Mouse (Mus musculus): ENCODE measurements at regions not wholly inside any gene's neighbourhood (a gene's known extent, or its start where the extent isn't known, plus 50 kb on each side); places are given as distances from the start of the nearest gene placed in this dataset.

DNA sequence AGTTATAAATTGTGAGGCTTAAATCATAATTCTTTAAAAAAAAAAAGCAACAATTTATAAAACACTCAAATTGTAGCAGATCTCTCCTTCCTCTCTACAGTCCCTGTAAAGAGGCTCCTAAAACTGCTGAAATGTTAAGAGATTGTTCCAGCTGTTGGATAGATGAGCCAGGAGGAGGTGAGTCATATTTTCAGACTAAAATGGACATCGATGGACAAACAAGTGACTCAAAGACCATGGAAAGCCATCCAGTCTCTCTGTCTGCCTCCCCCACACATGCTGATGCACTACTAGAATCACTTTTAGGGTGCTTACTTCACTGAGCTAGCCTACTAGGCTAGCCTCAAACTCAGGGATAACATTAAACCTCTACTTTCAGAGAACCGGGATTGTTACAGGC lies 561.5 kb downstream of the Tmem114 start:
- no peaks in the 10 kb centered on the region for H3K4me1 ChIP-seq
- H3K36me3 ChIP-seq, result no peaks in the 10 kb centered on the region
- no peak overlapping the region for H3K4me3 ChIP-seq (replicated peaks)
- no peaks in the 10 kb centered on the region for H3K27me3 ChIP-seq
- ATAC-seq (ENCODE audit: insufficient number of reproducible peaks, low FRiP score, low TSS enrichment, low read depth), result no peak
- no peaks in the 10 kb centered on the region for H3K9me3 ChIP-seq (replicated peaks)
- no peak overlapping the region for H3K9ac ChIP-seq
- H3K27ac ChIP-seq (replicated peaks), result no peak overlapping the region
- no peak overlapping the region for H3K4me2 ChIP-seq (replicated peaks)
- 86% methylated on average over 2 of the region's 2 CpGs for WGBS

DNA sequence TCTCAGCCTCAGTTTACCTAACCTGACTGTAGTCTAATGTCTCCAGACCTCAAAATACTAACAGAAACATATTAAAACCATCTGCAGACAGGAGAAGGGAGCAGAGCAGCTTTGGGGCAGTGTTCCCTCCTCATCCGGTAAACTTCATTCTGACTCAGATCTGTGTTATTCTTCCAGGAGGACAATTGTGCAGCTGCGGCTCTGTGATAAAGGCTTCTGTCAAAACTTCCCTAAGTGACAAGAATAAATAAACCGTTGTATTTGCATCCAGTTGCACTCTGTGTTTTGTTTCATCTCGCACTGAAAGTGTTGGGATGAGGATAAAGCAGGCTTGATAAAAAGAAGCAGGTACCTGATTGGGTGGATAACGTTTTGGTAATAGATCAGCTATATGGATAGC lies 585.8 kb downstream of the Tmem114 start:
- Histone ChIP-seq H3K4me3 (replicated peaks) (no peak overlapping the region), H3K4me2 (replicated peaks) (no peak overlapping the region), H3K27ac (replicated peaks) (no peak overlapping the region), H3K4me1 (no peaks in the 10 kb centered on the region), H3K27me3 (no peaks in the 10 kb centered on the region), H3K9me3 (replicated peaks) (no peaks in the 10 kb centered on the region), H3K9ac (no peak overlapping the region), H3K36me3 (no peaks in the 10 kb centered on the region)
- WGBS, result 89% methylated on average over 5 of the region's 5 CpGs
- no peak for ATAC-seq (ENCODE audit: insufficient number of reproducible peaks, low FRiP score, low TSS enrichment, low read depth)

DNA sequence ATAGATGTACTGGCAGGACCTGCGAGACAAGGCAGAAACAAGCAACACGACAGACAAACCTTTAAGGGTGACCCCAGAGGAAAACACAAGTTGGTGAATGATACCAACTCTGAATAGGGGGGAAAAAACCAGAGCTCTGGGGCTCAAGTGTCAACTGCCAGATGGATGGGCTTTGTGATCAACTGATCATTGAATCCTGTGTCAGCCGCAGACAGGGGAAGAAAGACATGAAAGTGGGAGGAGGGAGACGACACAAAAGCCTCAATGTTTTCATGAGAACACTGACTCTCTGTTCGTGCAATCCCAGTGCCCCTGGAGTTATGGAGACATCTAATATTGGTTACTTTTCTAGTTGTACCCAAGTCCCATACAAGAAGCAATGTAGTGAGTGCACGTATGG lies 593.8 kb downstream of the Tmem114 start:
- Histone ChIP-seq H3K4me3 (replicated peaks) (no peak overlapping the region), H3K9me3 (replicated peaks) (no peaks in the 10 kb centered on the region), H3K4me1 (no peaks in the 10 kb centered on the region), H3K36me3 (no peaks in the 10 kb centered on the region), H3K27ac (replicated peaks) (no peak overlapping the region), H3K27me3 (no peaks in the 10 kb centered on the region), H3K4me2 (replicated peaks) (no peak overlapping the region), H3K9ac (no peak overlapping the region)
- WGBS, result 25% methylated on average over 6 of the region's 6 CpGs
- ATAC-seq (ENCODE audit: insufficient number of reproducible peaks, low FRiP score, low TSS enrichment, low read depth), result no peak

DNA sequence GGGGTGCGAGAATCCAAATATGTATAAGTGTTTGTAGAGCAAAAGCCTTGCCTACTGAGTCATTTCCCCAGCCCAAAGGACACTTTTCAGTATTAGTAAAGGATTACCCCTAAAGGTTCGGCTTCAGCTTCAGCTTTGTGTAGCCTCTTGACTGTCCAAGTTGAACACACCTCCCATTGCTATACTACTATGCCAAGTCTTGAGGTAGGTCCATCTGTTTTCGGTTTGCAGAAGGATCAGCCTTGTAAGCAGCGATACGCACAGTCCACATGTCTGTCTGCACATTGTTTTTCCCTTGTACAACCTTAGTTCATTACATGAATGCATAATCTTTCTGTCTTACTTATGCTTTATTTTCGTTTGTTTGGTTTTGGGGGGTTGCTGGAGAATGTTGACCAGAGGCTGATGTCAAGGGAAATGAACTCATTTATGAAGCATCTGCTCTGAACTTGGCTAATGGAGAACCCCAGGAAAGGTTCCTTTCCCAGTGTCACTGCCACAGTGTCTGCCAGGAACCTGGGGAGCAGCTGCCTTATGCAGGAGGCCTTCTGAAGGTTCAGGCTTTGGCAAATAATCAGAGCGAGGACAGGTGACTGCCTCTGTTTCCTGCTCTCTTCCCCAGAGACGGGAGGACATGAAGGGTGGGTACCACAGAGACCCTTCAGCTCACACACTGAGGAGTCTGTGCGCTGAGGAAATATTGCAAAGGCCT lies 594.8 kb downstream of the Tmem114 start:
- H3K27ac ChIP-seq (replicated peaks), result no peak overlapping the region
- 76% methylated on average over 9 of the region's 9 CpGs for WGBS
- no peaks in the 10 kb centered on the region for H3K9me3 ChIP-seq (replicated peaks)
- H3K9ac ChIP-seq, result no peak overlapping the region
- H3K27me3 ChIP-seq, result no peaks in the 10 kb centered on the region
- H3K36me3 ChIP-seq, result no peaks in the 10 kb centered on the region
- no peak overlapping the region for H3K4me3 ChIP-seq (replicated peaks)
- no peak for ATAC-seq (ENCODE audit: insufficient number of reproducible peaks, low FRiP score, low TSS enrichment, low read depth)
- no peak overlapping the region for H3K4me2 ChIP-seq (replicated peaks)
- no peaks in the 10 kb centered on the region for H3K4me1 ChIP-seq

DNA sequence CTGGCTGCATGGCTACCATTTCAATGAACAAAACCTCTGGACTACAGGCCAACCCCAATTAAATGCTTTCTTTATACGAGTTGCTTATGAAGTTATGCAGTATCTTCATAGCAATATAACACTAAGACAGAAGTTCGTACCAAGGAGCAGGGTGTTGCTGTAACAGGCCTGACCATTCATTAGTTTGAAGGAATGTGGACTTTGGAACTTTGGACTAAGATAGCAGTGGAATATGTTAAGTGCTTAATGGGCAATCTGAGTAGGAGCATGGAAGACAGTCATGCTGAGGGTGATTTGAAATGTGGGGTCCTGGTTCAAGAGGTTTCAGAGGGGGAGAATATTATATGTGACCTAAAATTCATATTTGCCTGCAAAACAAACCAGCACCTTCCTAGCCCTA lies 623.8 kb downstream of the Tmem114 start:
- Histone ChIP-seq H3K4me3 (replicated peaks) (no peak overlapping the region), H3K36me3 (no peaks in the 10 kb centered on the region), H3K4me2 (replicated peaks) (no peak overlapping the region), H3K27ac (replicated peaks) (no peak overlapping the region), H3K9me3 (replicated peaks) (no peaks in the 10 kb centered on the region), H3K4me1 (no peaks in the 10 kb centered on the region), H3K9ac (no peak overlapping the region), H3K27me3 (no peaks in the 10 kb centered on the region)
- ATAC-seq (ENCODE audit: insufficient number of reproducible peaks, low FRiP score, low TSS enrichment, low read depth), result no peak
- WGBS, result 76% methylated on average over 2 of the region's 2 CpGs

DNA sequence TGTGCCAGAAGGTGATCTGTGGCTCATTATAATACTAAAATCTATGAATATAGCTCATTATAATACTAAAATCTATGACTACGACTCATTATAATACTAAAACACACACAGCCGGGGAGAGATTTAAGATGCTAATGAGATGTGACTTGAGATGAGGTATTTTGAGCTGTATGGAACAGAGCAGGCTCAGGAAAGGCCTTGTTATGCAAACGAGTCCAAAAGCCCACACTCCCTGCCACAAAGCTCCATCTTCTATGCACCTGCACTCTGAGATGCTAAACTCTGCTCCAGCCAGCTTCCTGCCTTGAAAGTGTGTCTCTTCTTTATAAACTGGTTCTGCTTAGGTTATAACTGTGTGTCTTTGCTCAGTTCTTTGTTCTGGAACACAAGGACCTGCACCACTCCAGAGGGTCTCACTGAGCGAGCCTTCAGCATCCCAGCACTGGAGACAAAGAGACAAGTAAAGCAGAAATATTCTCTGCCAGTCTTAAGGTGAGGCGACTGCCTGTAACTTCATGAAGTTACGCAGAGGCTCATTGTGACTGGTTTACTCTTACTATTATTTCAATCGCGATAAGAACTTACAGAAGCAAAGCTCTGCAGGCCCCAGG lies 627.7 kb downstream of the Tmem114 start:
- H3K9ac ChIP-seq, result no peak overlapping the region
- H3K4me1 ChIP-seq, result no peaks in the 10 kb centered on the region
- no peaks in the 10 kb centered on the region for H3K9me3 ChIP-seq (replicated peaks)
- no peaks in the 10 kb centered on the region for H3K27me3 ChIP-seq
- no peaks in the 10 kb centered on the region for H3K36me3 ChIP-seq
- 64% methylated on average over 8 of the region's 8 CpGs for WGBS
- ATAC-seq (ENCODE audit: insufficient number of reproducible peaks, low FRiP score, low TSS enrichment, low read depth), result no peak
- H3K27ac ChIP-seq (replicated peaks), result no peak overlapping the region
- H3K4me3 ChIP-seq (replicated peaks), result no peak overlapping the region
- no peak overlapping the region for H3K4me2 ChIP-seq (replicated peaks)

DNA sequence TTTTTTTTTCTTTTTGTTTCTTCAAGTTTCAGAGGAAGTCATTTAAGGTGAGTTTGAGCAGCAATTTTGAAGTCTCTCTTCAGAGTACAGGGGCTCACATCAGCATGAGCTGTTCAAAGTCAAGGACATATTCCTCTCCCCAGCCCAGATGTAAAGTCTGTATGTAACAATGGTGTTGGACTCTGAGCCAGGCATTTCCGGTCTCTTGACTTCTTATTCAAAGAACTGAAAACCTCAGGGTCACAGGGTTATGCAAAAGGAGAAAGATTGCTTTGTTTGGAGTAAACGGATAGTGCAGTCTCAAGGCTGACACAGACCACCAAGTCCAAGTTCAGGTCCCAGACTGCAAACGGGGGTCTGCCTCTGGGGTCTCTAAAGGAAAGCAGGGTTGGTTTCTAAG lies 629.4 kb downstream of the Tmem114 start:
- ATAC-seq (ENCODE audit: insufficient number of reproducible peaks, low FRiP score, low TSS enrichment, low read depth), result no peak
- no peak overlapping the region for H3K9ac ChIP-seq
- H3K4me1 ChIP-seq, result no peaks in the 10 kb centered on the region
- no peaks in the 10 kb centered on the region for H3K36me3 ChIP-seq
- H3K4me2 ChIP-seq (replicated peaks), result no peak overlapping the region
- no peak overlapping the region for H3K4me3 ChIP-seq (replicated peaks)
- H3K27me3 ChIP-seq, result no peaks in the 10 kb centered on the region
- H3K9me3 ChIP-seq (replicated peaks), result no peaks in the 10 kb centered on the region
- WGBS, result 37% methylated on average over 3 of the region's 3 CpGs
- H3K27ac ChIP-seq (replicated peaks), result no peak overlapping the region

DNA sequence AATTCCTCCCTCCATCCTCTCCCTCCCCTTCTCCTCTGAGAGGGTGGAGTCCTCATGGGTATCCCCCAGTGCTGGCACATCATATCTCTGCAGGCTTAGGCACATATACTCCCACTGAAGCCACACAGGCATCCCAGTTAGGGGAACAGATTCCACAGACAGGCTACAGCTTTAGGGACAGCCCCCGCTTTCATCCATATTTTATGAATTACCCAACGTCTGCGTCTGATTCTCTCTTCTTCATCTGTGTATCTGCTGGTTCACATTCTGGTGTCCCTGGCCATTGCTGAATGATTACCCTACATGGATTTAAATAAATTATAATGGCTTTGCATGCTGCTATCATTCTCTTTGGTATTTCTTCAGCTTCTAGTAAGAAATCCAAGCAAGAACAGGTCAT lies 632.4 kb downstream of the Tmem114 start:
- 66% methylated on average over 3 of the region's 3 CpGs for WGBS
- H3K4me1 ChIP-seq, result no peaks in the 10 kb centered on the region
- no peak overlapping the region for H3K9ac ChIP-seq
- no peaks in the 10 kb centered on the region for H3K27me3 ChIP-seq
- no peak overlapping the region for H3K4me2 ChIP-seq (replicated peaks)
- H3K36me3 ChIP-seq, result no peaks in the 10 kb centered on the region
- no peak for ATAC-seq (ENCODE audit: insufficient number of reproducible peaks, low FRiP score, low TSS enrichment, low read depth)
- H3K27ac ChIP-seq (replicated peaks), result no peak overlapping the region
- H3K9me3 ChIP-seq (replicated peaks), result no peaks in the 10 kb centered on the region
- H3K4me3 ChIP-seq (replicated peaks), result no peak overlapping the region

DNA sequence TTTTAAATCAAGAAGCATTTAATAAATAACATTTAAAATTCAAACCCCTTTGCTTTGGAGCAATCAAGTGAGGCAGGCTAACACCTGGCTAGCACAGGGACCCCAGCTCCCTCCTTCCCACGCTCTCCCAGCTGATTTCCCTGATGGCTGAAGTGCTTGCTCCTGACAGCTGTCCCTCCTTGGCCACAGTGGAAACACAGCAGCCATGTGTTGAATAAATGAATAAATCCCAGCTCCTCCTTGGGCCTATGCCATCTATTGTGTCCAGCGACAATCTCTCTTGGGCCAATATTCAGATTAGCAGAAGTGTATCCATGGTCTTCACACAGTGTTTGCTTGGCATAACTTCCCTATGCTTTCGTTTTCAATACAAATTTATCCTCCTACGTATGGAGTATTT lies 634.7 kb downstream of the Tmem114 start:
- no peaks in the 10 kb centered on the region for H3K27me3 ChIP-seq
- no peak overlapping the region for H3K27ac ChIP-seq (replicated peaks)
- H3K4me2 ChIP-seq (replicated peaks), result no peak overlapping the region
- no peak for ATAC-seq (ENCODE audit: insufficient number of reproducible peaks, low FRiP score, low TSS enrichment, low read depth)
- 73% methylated on average over 4 of the region's 4 CpGs for WGBS
- H3K4me1 ChIP-seq, result no peaks in the 10 kb centered on the region
- no peaks in the 10 kb centered on the region for H3K36me3 ChIP-seq
- H3K9me3 ChIP-seq (replicated peaks), result no peaks in the 10 kb centered on the region
- H3K9ac ChIP-seq, result no peak overlapping the region
- H3K4me3 ChIP-seq (replicated peaks), result no peak overlapping the region

DNA sequence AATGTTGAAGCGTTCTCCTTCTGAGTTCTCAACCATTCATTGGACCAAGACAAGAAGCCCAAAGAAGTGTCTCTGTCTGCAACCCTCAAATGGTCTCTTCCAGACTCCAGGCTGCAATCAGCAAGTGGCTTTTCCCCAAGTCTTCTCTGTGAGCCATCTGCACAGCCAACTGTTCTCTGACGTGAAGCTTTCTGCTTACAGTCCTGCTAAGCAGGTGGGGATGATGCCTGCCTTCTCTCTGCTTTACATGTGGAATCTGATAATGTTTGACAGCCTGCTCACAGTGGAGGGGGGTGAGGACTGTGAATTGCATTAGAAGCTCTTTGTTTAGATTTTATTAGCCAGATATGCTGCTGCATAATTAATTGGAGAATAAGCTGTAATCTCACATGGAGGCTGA lies 636.7 kb downstream of the Tmem114 start:
- no peak for ATAC-seq (ENCODE audit: insufficient number of reproducible peaks, low FRiP score, low TSS enrichment, low read depth)

DNA sequence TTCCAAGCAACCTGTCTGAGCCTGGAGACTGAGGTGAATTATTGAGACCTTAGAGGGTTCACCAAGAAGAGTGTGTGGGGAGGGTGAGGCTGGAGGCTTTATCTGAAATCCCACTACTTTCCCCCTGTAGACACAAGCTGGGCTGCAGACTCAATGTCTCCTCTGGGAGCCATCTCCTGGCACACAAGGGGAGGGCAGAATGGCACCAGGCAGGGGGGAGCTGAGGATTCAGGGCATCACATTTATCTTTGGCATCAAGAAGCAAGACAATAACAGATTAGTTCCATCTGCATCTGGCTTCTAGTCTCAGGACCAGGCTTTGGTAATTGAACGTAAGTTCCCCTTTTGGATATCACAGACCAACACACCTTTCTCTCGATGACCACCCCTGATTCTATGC lies 643.4 kb downstream of the Tmem114 start:
- no peaks in the 10 kb centered on the region for H3K9me3 ChIP-seq (replicated peaks)
- H3K27me3 ChIP-seq, result no peaks in the 10 kb centered on the region
- no peak overlapping the region for H3K4me2 ChIP-seq (replicated peaks)
- ATAC-seq (ENCODE audit: insufficient number of reproducible peaks, low FRiP score, low TSS enrichment, low read depth), result no peak
- WGBS, result 87% methylated on average over 2 of the region's 2 CpGs
- H3K9ac ChIP-seq, result no peak overlapping the region
- H3K4me1 ChIP-seq, result no peaks in the 10 kb centered on the region
- no peaks in the 10 kb centered on the region for H3K36me3 ChIP-seq
- H3K4me3 ChIP-seq (replicated peaks), result no peak overlapping the region
- no peak overlapping the region for H3K27ac ChIP-seq (replicated peaks)

More for the DNA sequence above, 636.7 kb downstream of the Tmem114 start:
- H3K9me3 ChIP-seq (replicated peaks), result no peaks in the 10 kb centered on the region
- H3K36me3 ChIP-seq, result no peaks in the 10 kb centered on the region
- no peaks in the 10 kb centered on the region for H3K27me3 ChIP-seq
- H3K4me3 ChIP-seq (replicated peaks), result no peak overlapping the region
- H3K9ac ChIP-seq, result no peak overlapping the region
- H3K27ac ChIP-seq (replicated peaks), result no peak overlapping the region
- H3K4me1 ChIP-seq, result no peaks in the 10 kb centered on the region
- no peak overlapping the region for H3K4me2 ChIP-seq (replicated peaks)
- 55% methylated on average over 2 of the region's 2 CpGs for WGBS

DNA sequence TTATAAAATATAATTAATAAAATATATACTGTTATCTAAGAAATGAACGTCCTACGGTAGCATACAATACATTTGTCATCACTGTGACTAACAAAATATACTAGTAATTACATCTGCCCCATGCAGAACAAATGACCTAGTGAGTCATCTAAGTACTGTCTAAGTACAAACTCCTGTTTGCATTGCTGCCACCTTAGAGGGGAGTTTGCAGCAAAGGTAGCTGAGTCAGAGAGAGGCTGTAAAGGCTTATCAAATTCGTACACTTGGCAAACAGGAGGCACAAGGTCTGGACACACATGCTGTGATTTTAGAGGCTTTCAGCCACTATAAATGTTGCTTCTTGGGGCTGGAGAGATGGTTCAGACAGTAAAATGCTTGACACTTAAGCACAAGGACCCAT lies 649.3 kb downstream of the Tmem114 start:
- no peak overlapping the region for H3K9ac ChIP-seq
- no peaks in the 10 kb centered on the region for H3K27me3 ChIP-seq
- H3K27ac ChIP-seq (replicated peaks), result no peak overlapping the region
- H3K4me1 ChIP-seq, result no peaks in the 10 kb centered on the region
- H3K36me3 ChIP-seq, result no peaks in the 10 kb centered on the region
- no peak overlapping the region for H3K4me3 ChIP-seq (replicated peaks)
- WGBS, result 69% methylated on average over 3 of the region's 3 CpGs
- no peaks in the 10 kb centered on the region for H3K9me3 ChIP-seq (replicated peaks)
- no peak for ATAC-seq (ENCODE audit: insufficient number of reproducible peaks, low FRiP score, low TSS enrichment, low read depth)
- H3K4me2 ChIP-seq (replicated peaks), result no peak overlapping the region
